Mouse (Mus musculus) stomach, embryonic 16.5 days (tissue): ENCODE measurements around the gene Ccdc85a. TPM values are rescaled to one million over a fixed set of nuclear protein-coding genes. Genes with fewer than 3 reads are reported as not detected.

Source experiments
- ATAC-seq: fragments of 200-750 bp; cut with Nextera tagmentation; 2 replicates; pipeline ENCODE4 v1.8.0; 2017; ENCODE audit warnings: moderate number of reproducible peaks, moderate TSS enrichment; ENCODE audit not compliant: insufficient read depth, low FRiP score
- H3K27ac ChIP-seq: fragments of 300-500 bp; sonication (generic); 2 replicates; pipeline ENCODE4 v1.5.1; 2014; ENCODE audit warnings: low read length
- H3K27me3 ChIP-seq: fragments of 300-500 bp; sonication (generic); 2 replicates; pipeline ENCODE4 v1.6.1; 2014; ENCODE audit warnings: low read length, control low read depth, mixed read lengths; ENCODE audit not compliant: control insufficient read depth, insufficient read depth
- H3K36me3 ChIP-seq: fragments of 300-500 bp; sonication (generic); 2 replicates; pipeline ENCODE4 v1.6.1; 2014; ENCODE audit warnings: low read length; ENCODE audit not compliant: control insufficient read depth, insufficient read depth
- H3K4me1 ChIP-seq: fragments of 300-500 bp; sonication (generic); 2 replicates; pipeline ENCODE4 v1.6.1; 2014; ENCODE audit warnings: low read length, control low read depth, mixed read lengths; ENCODE audit not compliant: control insufficient read depth, insufficient read depth
- H3K4me2 ChIP-seq: fragments of 300-500 bp; sonication (generic); 2 replicates; pipeline ENCODE4 v1.6.1; 2014; ENCODE audit warnings: low read depth, low read length, mixed read lengths
- H3K4me3 ChIP-seq: fragments of 300-500 bp; sonication (generic); replicated peaks from 2 replicates; pipeline ENCODE4 v1.5.1; 2014; ENCODE audit warnings: mild to moderate bottlenecking, low read length
- H3K9ac ChIP-seq: fragments of 300-500 bp; sonication (generic); 2 replicates; pipeline ENCODE4 v1.6.1; 2014; ENCODE audit warnings: low read length
- H3K9me3 ChIP-seq: fragments of 300-500 bp; sonication (generic); replicated peaks from 2 replicates; pipeline ENCODE4 v1.6.1; 2016; ENCODE audit warnings: low read length, control low read depth; ENCODE audit not compliant: control insufficient read depth
- WGBS: fragments of 180-500 bp; shearing (Covaris S2); extraction: QIAGEN DNeasy Blood & Tissue Kit; methylation state at CpG from one replicate; pipeline ENCODE4 v1.1.7; 2014; 5-methylcytosine and 5-hydroxymethylcytosine counted together
- polyA plus RNA-seq: library from polyadenylated mRNA; unstranded; fragments of >200 nt; fragmentation: Nextera tagmentation; extraction: Ambion mirVana; gene quantifications from 2 replicates; pipeline ENCODE4 v1.2.1, GENCODE M21; 2015

Ccdc85a gene
- polyA plus RNA-seq, result 1.5 and 1.7 TPM in 2 replicates

DNA sequence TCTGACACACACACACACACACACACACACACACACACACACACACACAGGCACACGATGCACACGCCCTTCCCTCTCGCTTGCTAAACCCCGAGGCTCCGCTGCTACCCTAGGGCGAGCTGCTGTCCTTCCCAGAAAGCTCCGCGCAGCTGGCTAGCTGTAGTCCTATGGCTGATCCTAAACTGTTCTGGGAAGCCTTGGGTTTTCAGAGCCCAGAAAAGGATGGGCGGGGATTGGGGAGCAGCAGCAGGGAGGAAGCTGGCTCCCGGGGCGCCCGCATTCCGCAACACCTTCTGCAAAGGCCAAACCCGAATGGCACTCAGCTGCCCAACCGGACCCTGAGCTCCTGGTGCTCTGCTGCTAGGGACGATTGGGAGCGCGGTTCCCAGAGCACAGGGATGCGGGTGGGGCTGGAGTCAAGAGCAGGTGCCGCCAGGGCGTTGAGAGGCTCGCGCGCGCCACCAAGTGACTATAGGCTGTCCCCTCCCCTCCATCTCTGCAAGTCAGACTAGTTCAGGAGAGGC, at the start of gene Ccdc85a:
Gene Ccdc85a, minus strand, starts transcription at position 414 of the 524 bp plus-strand sequence.
- Histone ChIP-seq H3K27ac (no peak within 1 kb of the TSS), H3K27me3 (peaks cover 19% of the 10 kb centered on the region), H3K4me3 (peak within 1 kb of the TSS; percentile 53), H3K4me1 (peaks cover 5% of the 10 kb centered on the region; the same call in 1 of the 2 replicates), H3K9me3 (no peaks in the 10 kb centered on the region), H3K36me3 (no peaks in the 10 kb centered on the region), H3K4me2 (peak within 1 kb of the TSS; percentile 95), H3K9ac (peak within 1 kb of the TSS; percentile 49)
- peak; percentile 89 for ATAC-seq
- under 1% methylated on average over 25 of the region's 25 CpGs for WGBS

DNA sequence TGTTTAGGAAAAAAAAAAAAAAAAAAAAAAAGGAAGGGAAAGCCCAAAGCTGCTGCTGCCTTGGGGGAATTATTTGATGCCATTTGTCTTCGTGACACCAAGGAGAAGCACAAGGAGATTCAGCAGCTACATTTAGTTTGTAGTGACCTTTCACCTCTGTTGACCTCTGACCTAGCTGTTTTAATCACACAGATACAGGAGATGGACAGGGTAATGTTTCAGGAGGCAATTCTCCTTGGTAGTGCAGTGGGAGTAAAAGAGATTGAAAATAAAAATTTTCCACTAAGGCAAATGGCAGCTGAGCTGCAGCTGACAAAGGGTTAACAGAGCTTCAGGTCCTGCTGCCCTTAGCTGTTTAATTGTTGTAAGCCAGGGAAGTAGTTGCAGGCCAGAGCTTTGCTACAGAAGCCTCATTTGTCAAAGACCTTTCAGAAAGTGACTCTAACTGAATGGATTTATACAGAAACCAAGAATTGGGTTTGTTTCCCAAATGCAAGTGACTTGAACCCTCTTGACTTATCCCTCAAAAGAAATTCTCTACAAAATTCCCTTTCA, 49.5 kb upstream of the Ccdc85a start:
- Histone ChIP-seq H3K4me1 (peaks cover 3% of the 10 kb centered on the region; the same call in 1 of the 2 replicates), H3K27ac (no peak overlapping the region), H3K4me2 (no peak overlapping the region), H3K27me3 (no peaks in the 10 kb centered on the region), H3K36me3 (no peaks in the 10 kb centered on the region), H3K4me3 (no peak overlapping the region), H3K9ac (no peak overlapping the region), H3K9me3 (no peaks in the 10 kb centered on the region)
- 17% methylated on average over 1 of the region's 1 CpGs for WGBS
- 0 out of 2 replicates have a peak, but pooled peaks have one; percentile 25 for ATAC-seq

- Histone ChIP-seq H3K27me3 (no peaks in the 10 kb centered on the region), H3K4me3 (no peak overlapping the region), H3K9me3 (no peaks in the 10 kb centered on the region), H3K36me3 (no peaks in the 10 kb centered on the region), H3K4me2 (no peak overlapping the region), H3K9ac (no peak overlapping the region), H3K27ac (no peak overlapping the region), H3K4me1 (peaks cover 3% of the 10 kb centered on the region; the same call in 1 of the 2 replicates)
- 53% methylated on average over 1 of the region's 1 CpGs for WGBS
- no peak for ATAC-seq
Observed at GRCm38 (mm10) chr11:28633093-28633492, 49.0 kb upstream of the Ccdc85a start.

GRCm38 (mm10) chr11:28630771-28631170, 46.6 kb upstream of the Ccdc85a start:
- no peak overlapping the region for H3K9ac ChIP-seq

DNA sequence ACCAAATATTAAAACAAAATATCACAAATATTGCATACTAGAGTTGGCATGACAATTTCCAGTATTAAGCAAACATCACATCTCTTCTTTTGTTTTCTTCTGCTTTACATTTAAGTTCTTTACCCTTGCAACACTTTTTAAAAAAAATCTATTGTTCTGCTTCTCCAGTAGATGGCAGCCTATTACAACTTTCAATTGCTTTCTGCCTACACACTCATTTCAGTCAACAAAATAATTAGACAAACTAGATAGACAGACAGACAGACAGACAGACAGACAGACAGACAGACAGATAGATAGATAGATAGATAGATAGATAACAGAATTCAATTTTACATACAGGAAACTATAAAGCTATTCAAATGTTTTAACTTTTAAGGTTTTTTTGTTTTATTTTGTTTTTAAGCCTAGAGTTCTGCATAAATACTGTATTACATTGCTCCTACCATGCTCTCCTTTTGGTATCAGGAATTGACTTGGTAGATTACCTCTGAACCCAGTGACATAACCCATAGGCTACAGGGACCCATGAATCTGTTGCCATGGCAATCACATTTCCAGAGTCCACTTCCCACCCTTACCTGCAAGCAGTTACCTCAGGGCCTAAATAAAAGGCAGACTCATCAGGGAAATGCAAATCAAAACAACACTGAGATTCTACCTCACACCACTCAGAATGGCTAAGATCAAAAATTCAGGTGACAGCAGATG, 26.8 kb upstream of the Ccdc85a start:
- no peaks in the 10 kb centered on the region for H3K27me3 ChIP-seq
- H3K36me3 ChIP-seq, result no peaks in the 10 kb centered on the region
- H3K4me1 ChIP-seq, result no peaks in the 10 kb centered on the region
- no peak overlapping the region for H3K4me3 ChIP-seq
- H3K4me2 ChIP-seq, result no peak overlapping the region
- no peak for ATAC-seq
- no peak overlapping the region for H3K27ac ChIP-seq
- H3K9me3 ChIP-seq, result no peaks in the 10 kb centered on the region
- H3K9ac ChIP-seq, result no peak overlapping the region

More at GRCm38 (mm10) chr11:28630771-28631170, 46.6 kb upstream of the Ccdc85a start:
- Histone ChIP-seq H3K27me3 (no peaks in the 10 kb centered on the region), H3K9me3 (no peaks in the 10 kb centered on the region), H3K27ac (no peak overlapping the region), H3K4me1 (peaks cover 3% of the 10 kb centered on the region; the same call in 1 of the 2 replicates), H3K4me3 (no peak overlapping the region), H3K36me3 (no peaks in the 10 kb centered on the region), H3K4me2 (no peak overlapping the region)
- 83% methylated on average over 2 of the region's 2 CpGs for WGBS
- ATAC-seq, result no peak

GRCm38 (mm10) chr11:28583138-28583910, 800 bp downstream of the Ccdc85a start:
- ATAC-seq, result peak; percentile 48; the same call in 1 of the 2 replicates
- H3K27ac ChIP-seq, result no peak overlapping the region
- H3K4me2 ChIP-seq, result peak overlapping the region; percentile 95
- H3K9me3 ChIP-seq, result no peaks in the 10 kb centered on the region
- H3K27me3 ChIP-seq, result peaks cover 19% of the 10 kb centered on the region
- H3K4me3 ChIP-seq, result peak overlapping the region; percentile 53
- no peaks in the 10 kb centered on the region for H3K36me3 ChIP-seq
- WGBS, result under 1% methylated on average over 61 of the region's 63 CpGs
- peak overlapping the region; percentile 49 for H3K9ac ChIP-seq
- peaks cover 5% of the 10 kb centered on the region; the same call in 1 of the 2 replicates for H3K4me1 ChIP-seq

DNA sequence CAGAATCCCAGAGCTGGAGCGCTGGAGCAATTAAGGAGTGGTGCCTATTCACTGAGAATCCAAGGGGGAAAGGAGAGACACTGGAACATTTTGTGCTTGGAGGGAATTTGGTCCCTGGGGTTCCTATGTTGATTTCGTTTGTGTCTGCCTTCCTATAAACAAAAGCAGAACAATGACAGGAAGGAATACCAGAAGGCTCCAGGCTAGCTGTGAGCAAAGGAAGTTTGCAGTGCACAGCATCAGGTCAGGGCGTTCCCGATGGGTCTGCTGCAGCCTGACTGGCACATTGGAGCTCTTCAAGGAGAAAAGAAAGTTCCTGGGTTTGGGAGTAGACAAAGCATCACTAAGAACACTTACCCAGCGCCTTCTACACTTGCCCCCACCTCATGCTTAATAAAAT, 1.9 kb downstream of the Ccdc85a start:
- H3K36me3 ChIP-seq, result no peaks in the 10 kb centered on the region

DNA sequence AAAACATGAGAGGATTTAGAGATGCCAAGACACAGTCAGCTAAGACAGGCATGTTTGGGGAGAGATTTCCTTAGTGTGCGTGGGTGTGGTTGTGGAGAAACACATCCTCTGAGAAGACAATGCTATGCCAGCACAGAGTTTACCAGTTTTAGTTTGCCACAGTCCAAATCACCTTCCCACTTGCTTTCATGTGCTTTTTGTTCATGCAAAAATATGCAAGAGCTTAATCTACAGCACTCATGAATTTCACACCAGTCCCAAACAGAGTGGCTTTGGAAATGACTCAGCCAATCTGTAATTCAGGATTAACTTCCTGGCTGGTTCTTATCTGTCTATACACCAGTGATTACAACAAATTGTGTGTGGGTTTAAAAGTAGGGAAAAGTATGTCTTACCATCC, 11.7 kb downstream of the Ccdc85a start:
- Histone ChIP-seq H3K4me2 (no peak overlapping the region), H3K9me3 (no peaks in the 10 kb centered on the region), H3K4me3 (no peak overlapping the region), H3K27ac (no peak overlapping the region), H3K9ac (no peak overlapping the region), H3K4me1 (no peaks in the 10 kb centered on the region), H3K36me3 (no peaks in the 10 kb centered on the region), H3K27me3 (no peaks in the 10 kb centered on the region)
- whole genome bisulfite sequencing, result 80% methylated on average over 1 of the region's 1 CpGs
- no peak for ATAC-seq

More for the DNA sequence above, 1.9 kb downstream of the Ccdc85a start:
- H3K27ac ChIP-seq, result no peak overlapping the region
- WGBS, result 26% methylated on average over 5 of the region's 5 CpGs
- peaks cover 5% of the 10 kb centered on the region; the same call in 1 of the 2 replicates for H3K4me1 ChIP-seq
- H3K9ac ChIP-seq, result no peak overlapping the region
- no peak overlapping the region for H3K4me3 ChIP-seq
- ATAC-seq, result no peak
- no peak overlapping the region for H3K4me2 ChIP-seq
- H3K27me3 ChIP-seq, result peaks cover 19% of the 10 kb centered on the region
- no peaks in the 10 kb centered on the region for H3K9me3 ChIP-seq
